In the genomic region with DNA sequence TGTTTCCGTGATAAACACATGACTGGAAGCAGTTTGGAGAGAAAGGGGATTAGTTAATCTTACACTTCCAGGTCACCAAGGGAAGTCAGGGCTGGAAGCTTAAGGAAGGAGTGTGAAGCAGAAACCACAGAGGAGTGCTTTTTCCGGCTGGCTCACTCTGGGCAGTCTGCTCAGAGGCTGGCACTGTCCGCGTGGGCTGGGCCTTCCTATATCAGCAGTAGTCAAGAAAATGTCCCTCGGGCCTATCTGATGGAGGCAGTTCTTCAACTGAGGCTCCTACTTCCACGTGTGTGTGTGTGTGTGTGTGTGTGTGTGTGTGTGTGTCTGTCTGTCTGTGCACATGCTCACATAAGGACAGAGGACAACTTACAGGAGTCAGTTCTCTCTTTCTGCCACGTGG, we compare ENCODE assay signal across 38 mouse cellular contexts. TPM values are rescaled to one million over a fixed set of nuclear protein-coding genes. Genes with fewer than 3 reads are reported as not detected.
"Had no signal": no experiment of that assay in that cellular context is flagged by ENCODE, and none has a peak within 500 bp of the region (broad histone marks: within the 10 kb centered on the region; RNA-seq: fewer than 3 reads in every experiment).

No protein-coding gene starts in this region.

- H3K27me3 ChIP-seq: heart, embryonic 13.5 days; heart, embryonic 15.5 days; hindbrain, embryonic 13.5 days; hindbrain, embryonic 15.5 days; kidney, embryonic 15.5 days; limb, embryonic 13.5 days; limb, embryonic 15.5 days had no signal

- DNase-seq: gastrocnemius, postnatal 14 days; gastrocnemius, postnatal 36 days; heart, adult 11 months; heart, adult 2 months; heart, postnatal 14 days; heart, postnatal 36 days; kidney, adult 2 months; kidney, adult 9 months; kidney, postnatal 14 days; kidney, postnatal 4 days; layer of hippocampus, adult 9-11 months; layer of hippocampus, postnatal 36 days; left cerebral cortex, postnatal 4 days had no signal

- H3K4me2 ChIP-seq: heart, embryonic 11.5 days; heart, embryonic 13.5 days; heart, embryonic 15.5 days; hindbrain, embryonic 13.5 days; hindbrain, embryonic 15.5 days; kidney, embryonic 15.5 days; limb, embryonic 13.5 days; limb, embryonic 15.5 days had no signal

- ATAC-seq: hindbrain, postnatal 0 days; intestine, embryonic 16.5 days had no signal

- H3K4me3 ChIP-seq: heart, adult 2 months; heart, embryonic 13.5 days; heart, embryonic 15.5 days; hindbrain, embryonic 13.5 days; hindbrain, embryonic 15.5 days; kidney, embryonic 15.5 days; layer of hippocampus, adult 2 months; limb, embryonic 13.5 days; limb, embryonic 15.5 days had no signal

- H3K9ac ChIP-seq: heart, embryonic 13.5 days; heart, embryonic 15.5 days; hindbrain, embryonic 13.5 days; hindbrain, embryonic 15.5 days; kidney, embryonic 15.5 days; limb, embryonic 13.5 days; limb, embryonic 15.5 days; liver, embryonic 14.5 days had no signal

- H3K27ac ChIP-seq: heart, adult 2 months; heart, embryonic 13.5 days; heart, embryonic 15.5 days; hindbrain, embryonic 13.5 days; hindbrain, embryonic 15.5 days; hindbrain, postnatal 0 days; kidney, embryonic 15.5 days; kidney, postnatal 0 days; layer of hippocampus, adult 2 months; limb, embryonic 13.5 days; limb, embryonic 15.5 days; liver, embryonic 14.5 days had no signal

- H3K4me1 ChIP-seq: hindbrain, embryonic 13.5 days; hindbrain, embryonic 15.5 days; kidney, embryonic 15.5 days; limb, embryonic 13.5 days; limb, embryonic 15.5 days had no signal

- H3K9me3 ChIP-seq: heart, embryonic 13.5 days; heart, embryonic 15.5 days; hindbrain, embryonic 13.5 days; hindbrain, embryonic 15.5 days; kidney, embryonic 15.5 days; limb, embryonic 13.5 days; limb, embryonic 15.5 days had no signal

RNA-seq across cellular contexts. Expression of a gene that starts 47.7 kb away (rescaled TPM):
- total RNA-seq: gastrocnemius, adult 18-20 months; gastrocnemius, adult 8-10 months; gastrocnemius, postnatal 14 days; gastrocnemius, postnatal 36 days; heart, adult 2 months; heart, postnatal 14 days; heart, postnatal 36 days; hematopoietic stem cell, adult 5-6 weeks; hindbrain, postnatal 0 days; layer of hippocampus, adult 2 months; layer of hippocampus, postnatal 14 days; layer of hippocampus, postnatal 36 days; left cerebral cortex, adult 18-20 months; left cerebral cortex, adult 8-10 months; left cerebral cortex, postnatal 10 days; left cerebral cortex, postnatal 25 days; left cerebral cortex, postnatal 4 days had no signal
- polyA plus RNA-seq: heart, embryonic 11.5 days; heart, embryonic 13.5 days; heart, embryonic 15.5 days; heart, postnatal 0 days; hindbrain, embryonic 13.5 days; hindbrain, embryonic 15.5 days; hindbrain, postnatal 0 days; intestine, embryonic 14.5 days; intestine, embryonic 16.5 days; kidney, adult 2 months; kidney, embryonic 15.5 days; kidney, postnatal 0 days; limb, embryonic 11.5 days; limb, embryonic 13.5 days; limb, embryonic 15.5 days; liver, embryonic 14.5 days had no signal

RNA-seq across cellular contexts. Expression of a gene that starts 52.8 kb away (rescaled TPM):
- total RNA-seq: gastrocnemius, adult 18-20 months; gastrocnemius, adult 8-10 months; gastrocnemius, postnatal 14 days; gastrocnemius, postnatal 36 days; heart, adult 2 months; heart, postnatal 36 days; hematopoietic stem cell, adult 5-6 weeks; left cerebral cortex, postnatal 4 days had no signal
- polyA plus RNA-seq: heart, adult 2 months; heart, embryonic 11.5 days; heart, embryonic 13.5 days; heart, embryonic 15.5 days; heart, postnatal 0 days; hindbrain, embryonic 11.5 days; limb, embryonic 11.5 days had no signal
